ENCODE assay signal across 15 mouse cellular contexts in genomic region chr10:108198945-108199344, GRCm38 (mm10).
"Had no signal": no experiment of that assay in that cellular context is flagged by ENCODE, and none has a peak within 500 bp of the region (broad histone marks: within the 10 kb centered on the region; RNA-seq: fewer than 3 reads in every experiment).

No protein-coding gene starts in this region.

- H3K4me3 ChIP-seq: neural tube, embryonic 15.5 days; stomach, embryonic 15.5 days had no signal

- H3K36me3 ChIP-seq: stomach, embryonic 15.5 days had no signal

- H3K9ac ChIP-seq: neural tube, embryonic 15.5 days; stomach, embryonic 15.5 days had no signal

- H3K27ac ChIP-seq: neural tube, embryonic 15.5 days; stomach, embryonic 15.5 days; stomach, postnatal 0 days had no signal

- H3K4me1 ChIP-seq: stomach, embryonic 15.5 days had no signal

- H3K27me3 ChIP-seq: neural tube, embryonic 15.5 days; stomach, embryonic 15.5 days had no signal

- H3K4me2 ChIP-seq: neural tube, embryonic 15.5 days; stomach, embryonic 15.5 days had no signal

- H3K9me3 ChIP-seq: neural tube, embryonic 15.5 days; stomach, embryonic 15.5 days had no signal

- DNase-seq: retina, postnatal 1 day; right cerebral cortex, adult 18-20 months; right cerebral cortex, postnatal 14 days; right cerebral cortex, postnatal 25 days; right cerebral cortex, postnatal 4 days; spleen, adult 18-20 months; thymus, adult 18-20 months; thymus, adult 2 months; thymus, postnatal 14 days; thymus, postnatal 25 days; thymus, postnatal 36 days; thymus, postnatal 4 days had no signal
